Mouse (Mus musculus) liver, embryonic 16.5 days (tissue): Measurements from ENCODE around the gene Irf2bp2. TPM values are rescaled to one million over a fixed set of nuclear protein-coding genes. Genes with fewer than 3 reads are reported as not detected.

Experiments
- ATAC-seq: fragments of 200-750 bp; cut with Nextera tagmentation; 2 replicates; pipeline ENCODE4 v1.8.0; 2017; ENCODE audit warnings: low read depth, mild to moderate bottlenecking, moderate number of reproducible peaks, moderate library complexity
- H3K27ac ChIP-seq: fragments of 300-500 bp; sonication (generic); 2 replicates; pipeline ENCODE4 v1.5.1; 2014; ENCODE audit warnings: mild to moderate bottlenecking, low read length
- H3K27me3 ChIP-seq: fragments of 300-500 bp; sonication (generic); 2 replicates; pipeline ENCODE4 v1.6.1; 2014; ENCODE audit warnings: low read depth, low read length, mixed read lengths; ENCODE audit not compliant: control insufficient read depth, insufficient read depth
- H3K36me3 ChIP-seq: fragments of 300-500 bp; sonication (generic); 2 replicates; pipeline ENCODE4 v1.6.1; 2014; ENCODE audit warnings: mild to moderate bottlenecking; ENCODE audit not compliant: control insufficient read depth, insufficient read depth
- H3K4me1 ChIP-seq: fragments of 300-500 bp; sonication (generic); 2 replicates; pipeline ENCODE4 v1.6.1; 2014; ENCODE audit warnings: low read depth, low read length, mixed read lengths; ENCODE audit not compliant: control insufficient read depth
- H3K4me2 ChIP-seq: fragments of 300-500 bp; sonication (generic); 2 replicates; pipeline ENCODE4 v1.6.1; 2014; ENCODE audit warnings: low read depth, low read length, mixed read lengths
- H3K4me3 ChIP-seq: fragments of 300-500 bp; sonication (generic); 2 replicates; pipeline ENCODE4 v1.5.1; 2014; ENCODE audit warnings: low read depth, mild to moderate bottlenecking, low read length
- H3K9ac ChIP-seq: fragments of 300-500 bp; sonication (generic); 2 replicates; pipeline ENCODE4 v1.6.1; 2014; ENCODE audit warnings: low read depth, low read length
- H3K9me3 ChIP-seq: fragments of 300-500 bp; sonication (generic); replicated peaks from 2 replicates; pipeline ENCODE4 v1.6.1; 2016; ENCODE audit warnings: low read length; ENCODE audit not compliant: control insufficient read depth
- WGBS: fragments of 180-500 bp; shearing (Covaris S2); extraction: QIAGEN DNeasy Blood & Tissue Kit; methylation state at CpG from one replicate; pipeline ENCODE4 v1.1.7; 2014; ENCODE audit not compliant: insufficient replicate concordance; 5-methylcytosine and 5-hydroxymethylcytosine counted together
- polyA plus RNA-seq: library from polyadenylated mRNA; unstranded; fragments of >200 nt; fragmentation: Nextera tagmentation; extraction: Ambion mirVana; gene quantifications from 2 replicates; pipeline ENCODE4 v1.2.1, GENCODE M21; 2015

Gene Irf2bp2
- polyA plus RNA-seq, 1 experiment from 2014 or later = 3.3 TPM

DNA sequence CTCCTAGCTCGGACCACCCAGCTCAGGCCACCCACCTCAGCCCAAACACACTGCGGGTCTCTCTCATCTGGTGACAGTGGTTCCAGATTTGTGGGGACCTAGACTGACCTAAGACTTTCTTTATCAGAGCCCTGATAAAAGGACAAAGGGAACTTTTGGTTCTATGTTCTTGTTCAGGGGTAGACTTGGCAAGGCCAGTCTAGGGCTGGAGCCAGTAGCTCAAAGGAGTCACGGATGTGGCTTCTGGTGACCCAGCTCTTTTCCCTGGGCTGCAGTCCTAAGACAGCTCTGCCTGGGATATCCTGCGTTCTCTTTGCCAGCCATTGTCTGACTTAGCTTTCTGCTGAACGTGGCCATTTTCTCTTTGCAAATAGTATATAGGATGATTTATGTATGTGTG, 37.1 kb downstream of the Irf2bp2 start:
- Histone ChIP-seq H3K27ac (no peak overlapping the region), H3K4me2 (no peak overlapping the region), H3K4me3 (no peak overlapping the region), H3K9me3 (no peaks in the 10 kb centered on the region), H3K27me3 (no peaks in the 10 kb centered on the region), H3K36me3 (no peaks in the 10 kb centered on the region), H3K4me1 (peaks cover 3% of the 10 kb centered on the region), H3K9ac (no peak overlapping the region)
- WGBS = 66% methylated on average over 5 of the region's 5 CpGs
- 0 out of 2 replicates have a peak, but pooled peaks have one; percentile 20 for ATAC-seq

GRCm38 (mm10) chr8:126554741-126555140, 39.0 kb downstream of the Irf2bp2 start:
- no peak overlapping the region for H3K27ac ChIP-seq
- no peak overlapping the region for H3K4me3 ChIP-seq
- no peak for ATAC-seq
- no peaks in the 10 kb centered on the region for H3K36me3 ChIP-seq
- no peaks in the 10 kb centered on the region for H3K9me3 ChIP-seq
- 58% methylated on average over 4 of the region's 4 CpGs for WGBS
- H3K27me3 ChIP-seq = no peaks in the 10 kb centered on the region
- no peak overlapping the region for H3K9ac ChIP-seq
- H3K4me1 ChIP-seq = peaks cover 9% of the 10 kb centered on the region
- H3K4me2 ChIP-seq = no peak overlapping the region

DNA sequence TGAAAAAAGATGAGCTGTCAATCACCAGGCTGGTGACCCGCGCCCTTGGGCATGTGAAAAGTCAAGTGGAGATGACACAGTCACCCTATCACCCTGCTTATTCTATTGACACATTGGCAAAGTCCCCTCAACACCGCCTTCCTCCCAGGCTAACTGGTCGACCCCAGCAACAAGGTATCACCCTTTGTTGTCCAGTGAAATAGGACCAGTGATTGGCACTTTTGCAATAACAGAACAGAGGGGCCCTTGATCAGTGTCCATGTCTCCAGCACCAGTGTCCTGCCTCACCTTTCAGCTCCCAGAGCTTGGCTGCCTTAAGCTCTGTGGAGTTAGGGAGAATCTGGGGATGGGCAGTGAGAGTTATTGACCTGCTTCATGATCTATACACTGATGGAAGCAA, 41.9 kb downstream of the Irf2bp2 start:
- WGBS = 54% methylated on average over 4 of the region's 4 CpGs
- Histone ChIP-seq H3K9me3 (no peaks in the 10 kb centered on the region), H3K4me1 (peaks cover 6% of the 10 kb centered on the region), H3K9ac (no peak overlapping the region), H3K4me2 (no peak overlapping the region), H3K27me3 (no peaks in the 10 kb centered on the region), H3K36me3 (no peaks in the 10 kb centered on the region), H3K4me3 (no peak overlapping the region), H3K27ac (no peak overlapping the region)
- ATAC-seq = no peak

DNA sequence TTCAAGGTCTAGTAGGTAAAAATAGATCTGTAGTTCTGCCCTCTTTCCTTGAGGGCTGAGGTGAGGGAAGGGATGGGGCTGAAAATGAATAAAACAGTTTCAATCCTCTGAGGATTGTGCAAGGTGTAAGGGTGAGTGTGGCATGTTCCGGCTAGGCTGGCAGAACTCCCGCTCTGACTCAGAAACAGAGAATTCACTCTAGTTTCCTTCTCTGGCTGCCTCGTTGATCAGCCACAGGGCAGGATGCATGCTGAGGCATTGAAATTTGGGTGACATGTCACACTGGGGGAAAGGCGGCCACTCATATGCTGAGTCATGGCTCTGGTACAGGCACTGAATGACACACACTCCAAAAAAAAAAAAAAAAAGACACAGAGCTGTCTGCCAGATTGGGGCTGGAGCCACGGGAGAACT, 42.8 kb downstream of the Irf2bp2 start:
- H3K27ac ChIP-seq = no peak overlapping the region
- no peaks in the 10 kb centered on the region for H3K9me3 ChIP-seq
- no peak overlapping the region for H3K4me2 ChIP-seq
- H3K36me3 ChIP-seq = no peaks in the 10 kb centered on the region
- no peak overlapping the region for H3K4me3 ChIP-seq
- H3K9ac ChIP-seq = no peak overlapping the region
- peak; percentile 33; the same call in 1 of the 2 replicates for ATAC-seq
- WGBS = 11% methylated on average over 5 of the region's 5 CpGs
- no peaks in the 10 kb centered on the region for H3K27me3 ChIP-seq
- peaks cover 6% of the 10 kb centered on the region for H3K4me1 ChIP-seq

DNA sequence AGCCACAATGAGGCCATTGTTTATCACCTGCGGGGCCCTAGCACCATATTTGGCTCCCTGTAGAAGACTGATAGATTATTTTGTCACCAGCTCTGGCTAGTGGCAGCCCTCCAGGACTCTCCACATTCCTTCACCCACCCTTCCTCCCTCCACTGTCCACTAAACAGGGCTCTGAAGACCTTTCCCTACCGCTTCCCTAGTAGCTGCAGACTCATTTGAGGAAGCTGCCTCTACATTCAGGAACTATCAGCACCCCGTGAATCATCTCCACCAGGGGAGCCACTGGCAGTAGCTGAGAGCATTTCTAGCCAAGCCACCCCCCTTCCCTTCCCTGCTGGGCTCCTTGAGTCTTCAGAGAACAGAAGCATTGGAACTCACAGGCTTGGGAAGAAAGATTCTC, 45.9 kb downstream of the Irf2bp2 start:
- 42% methylated on average over 3 of the region's 3 CpGs for WGBS
- no peak overlapping the region for H3K4me3 ChIP-seq
- no peak for ATAC-seq
- no peaks in the 10 kb centered on the region for H3K36me3 ChIP-seq
- H3K27ac ChIP-seq = no peak overlapping the region
- H3K9ac ChIP-seq = no peak overlapping the region
- no peaks in the 10 kb centered on the region for H3K9me3 ChIP-seq
- H3K4me2 ChIP-seq = no peak overlapping the region
- H3K27me3 ChIP-seq = no peaks in the 10 kb centered on the region
- peaks cover 6% of the 10 kb centered on the region for H3K4me1 ChIP-seq

- Histone ChIP-seq H3K9me3 (no peaks in the 10 kb centered on the region), H3K27ac (no peak overlapping the region), H3K4me3 (no peak overlapping the region), H3K36me3 (no peaks in the 10 kb centered on the region), H3K9ac (no peak overlapping the region), H3K4me1 (peaks cover 6% of the 10 kb centered on the region), H3K27me3 (no peaks in the 10 kb centered on the region), H3K4me2 (no peak overlapping the region)
- no peak for ATAC-seq
- 71% methylated on average over 4 of the region's 4 CpGs for WGBS
Observed at GRCm38 (mm10) chr8:126547361-126547760, 46.4 kb downstream of the Irf2bp2 start.

GRCm38 (mm10) chr8:126546480-126546879, 47.3 kb downstream of the Irf2bp2 start:
- Histone ChIP-seq H3K9me3 (no peaks in the 10 kb centered on the region), H3K9ac (no peak overlapping the region), H3K4me1 (peaks cover 6% of the 10 kb centered on the region), H3K4me3 (no peak overlapping the region), H3K27ac (no peak overlapping the region), H3K4me2 (no peak overlapping the region), H3K27me3 (no peaks in the 10 kb centered on the region), H3K36me3 (no peaks in the 10 kb centered on the region)
- 70% methylated on average over 1 of the region's 1 CpGs for WGBS
- no peak for ATAC-seq

- WGBS = 62% methylated on average over 8 of the region's 8 CpGs
- Histone ChIP-seq H3K9ac (no peak overlapping the region), H3K27ac (no peak overlapping the region), H3K9me3 (no peaks in the 10 kb centered on the region), H3K4me2 (no peak overlapping the region), H3K4me3 (no peak overlapping the region), H3K4me1 (no peaks in the 10 kb centered on the region; the same call in 1 of the 2 replicates), H3K27me3 (no peaks in the 10 kb centered on the region), H3K36me3 (no peaks in the 10 kb centered on the region)
- no peak for ATAC-seq
Observed at GRCm38 (mm10) chr8:126543407-126543806, 50.4 kb downstream of the Irf2bp2 start.

DNA sequence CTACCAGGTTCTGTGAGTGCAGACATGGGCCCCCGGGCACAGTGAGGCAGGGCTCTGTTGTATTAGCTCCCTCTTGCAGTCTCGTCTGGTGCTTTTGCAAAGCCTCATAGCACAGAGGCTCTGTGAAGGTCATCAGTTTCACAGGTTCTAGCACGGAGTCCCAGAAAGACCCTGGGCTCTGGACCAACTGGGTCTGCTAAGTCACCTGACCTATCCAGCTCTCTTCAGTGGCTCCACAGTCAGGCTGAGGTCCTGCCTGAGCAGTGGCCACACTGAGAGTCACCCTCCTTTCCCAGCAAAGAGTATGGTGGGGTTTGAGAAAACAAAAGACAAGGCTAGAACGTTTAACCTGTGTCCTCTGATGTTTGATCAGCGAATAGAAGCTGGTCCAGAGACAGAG, 51.0 kb downstream of the Irf2bp2 start:
- Histone ChIP-seq H3K4me3 (no peak overlapping the region), H3K9me3 (no peaks in the 10 kb centered on the region), H3K36me3 (no peaks in the 10 kb centered on the region), H3K4me1 (no peaks in the 10 kb centered on the region; the same call in 1 of the 2 replicates), H3K4me2 (no peak overlapping the region), H3K9ac (no peak overlapping the region), H3K27ac (no peak overlapping the region), H3K27me3 (no peaks in the 10 kb centered on the region)
- 64% methylated on average over 5 of the region's 5 CpGs for WGBS
- no peak for ATAC-seq
